Mouse (Mus musculus): ENCODE measurements around the gene Adarb2. TPM values are rescaled to one million over a fixed set of nuclear protein-coding genes. Genes with fewer than 3 reads are reported as not detected.

Gene Adarb2
- polyA plus RNA-seq, 2 experiments = 0.02 to 0.10 TPM

GRCm38 (mm10) chr13:8487756-8488434 is 285.2 kb downstream of the Adarb2 start:
- no peak overlapping the region for H3K4me2 ChIP-seq (ENCODE audit: low read depth)
- H3K9ac ChIP-seq (replicated peaks) = no peak overlapping the region
- H3K36me3 ChIP-seq (replicated peaks; ENCODE audit: control insufficient read depth, insufficient read depth, low read depth) = no peaks in the 10 kb centered on the region
- ATAC-seq (ENCODE audit: insufficient read depth) (no peak), DNase-seq (ENCODE audit: low read depth in 3 of 3, low spot score in 3 of 3) (no peak)
- H3K4me1 ChIP-seq (replicated peaks; ENCODE audit: control insufficient read depth in 2 of 2, insufficient read depth in 2 of 2, low read length in 1 of 2) = no peaks in the 10 kb centered on the region
- TF ChIP-seq CTCF (IDR thresholded peaks at IDR 0.05; ENCODE audit: low read depth) (no peak), EP300 (IDR thresholded peaks at IDR 0.05; ENCODE audit: low read depth) (no peak)
- H3K4me3 ChIP-seq (ENCODE audit: insufficient read depth in 1 of 2, low read depth in 2 of 2, low read length in 2 of 2) = no peak overlapping the region
- no peaks in the 10 kb centered on the region for H3K9me3 ChIP-seq (ENCODE audit: control insufficient read depth, low read length)
- H3K27ac ChIP-seq = no peak overlapping the region
- no peaks in the 10 kb centered on the region for H3K27me3 ChIP-seq (ENCODE audit: control insufficient read depth, insufficient read depth, low read length)
- WGBS (ENCODE audit: insufficient replicate concordance) = 48% methylated on average over 5 of the region's 5 CpGs

- no peak overlapping the region for H3K9ac ChIP-seq (replicated peaks)
- no peaks in the 10 kb centered on the region; a peak in 1 of 4 replicates for H3K4me1 ChIP-seq (replicated peaks; ENCODE audit: control insufficient read depth in 2 of 2, insufficient read depth in 2 of 2, low read length in 1 of 2)
- H3K27ac ChIP-seq = no peak overlapping the region
- no peak for TF ChIP-seq CTCF (IDR thresholded peaks at IDR 0.05; ENCODE audit: low read depth)
- TF ChIP-seq EP300 (IDR thresholded peaks at IDR 0.05; ENCODE audit: low read depth) = no peak
- no peaks in the 10 kb centered on the region for H3K9me3 ChIP-seq (ENCODE audit: control insufficient read depth, low read length)
- DNase-seq (ENCODE audit: low read depth in 3 of 3, low spot score in 3 of 3) (no peak), ATAC-seq (ENCODE audit: insufficient read depth) (peak; percentile 41; the same call in 1 of the 2 replicates)
- H3K36me3 ChIP-seq (replicated peaks; ENCODE audit: control insufficient read depth, insufficient read depth, low read depth) = no peaks in the 10 kb centered on the region
- no peak overlapping the region for H3K4me3 ChIP-seq (ENCODE audit: insufficient read depth in 1 of 2, low read depth in 2 of 2, low read length in 2 of 2)
- no peak overlapping the region for H3K4me2 ChIP-seq (ENCODE audit: low read depth)
- no peaks in the 10 kb centered on the region for H3K27me3 ChIP-seq (ENCODE audit: control insufficient read depth, insufficient read depth, low read length)
- 21% methylated on average over 5 of the region's 5 CpGs for WGBS (ENCODE audit: insufficient replicate concordance)
Observed at GRCm38 (mm10) chr13:8493363-8493762, 290.7 kb downstream of the Adarb2 start.

- TF ChIP-seq EP300 (IDR thresholded peaks at IDR 0.05; ENCODE audit: low read depth) = no peak
- TF ChIP-seq CTCF (IDR thresholded peaks at IDR 0.05; ENCODE audit: low read depth) = no peak
- Histone ChIP-seq H3K36me3 (replicated peaks; ENCODE audit: control insufficient read depth, insufficient read depth, low read depth) (no peaks in the 10 kb centered on the region), H3K9ac (replicated peaks) (no peak overlapping the region), H3K27me3 (ENCODE audit: control insufficient read depth, insufficient read depth, low read length) (no peaks in the 10 kb centered on the region), H3K27ac (no peak overlapping the region), H3K9me3 (ENCODE audit: control insufficient read depth, low read length) (no peaks in the 10 kb centered on the region), H3K4me2 (ENCODE audit: low read depth) (no peak overlapping the region), H3K4me3 (ENCODE audit: insufficient read depth in 1 of 2, low read depth in 2 of 2, low read length in 2 of 2) (no peak overlapping the region), H3K4me1 (replicated peaks; ENCODE audit: control insufficient read depth in 2 of 2, insufficient read depth in 2 of 2, low read length in 1 of 2) (no peaks in the 10 kb centered on the region)
- 79% methylated on average over 5 of the region's 5 CpGs for WGBS (ENCODE audit: insufficient replicate concordance)
- DNase-seq (ENCODE audit: low read depth in 3 of 3, low spot score in 3 of 3) (no peak), ATAC-seq (ENCODE audit: insufficient read depth) (no peak)
Observed at GRCm38 (mm10) chr13:8499551-8499950, 296.9 kb downstream of the Adarb2 start.

- Histone ChIP-seq H3K4me3 (ENCODE audit: insufficient read depth in 1 of 2, low read depth in 2 of 2, low read length in 2 of 2) (no peak overlapping the region), H3K27me3 (ENCODE audit: control insufficient read depth, insufficient read depth, low read length) (no peaks in the 10 kb centered on the region), H3K9ac (replicated peaks) (no peak overlapping the region), H3K9me3 (ENCODE audit: control insufficient read depth, low read length) (no peaks in the 10 kb centered on the region), H3K36me3 (replicated peaks; ENCODE audit: control insufficient read depth, insufficient read depth, low read depth) (no peaks in the 10 kb centered on the region), H3K27ac (no peak overlapping the region), H3K4me1 (replicated peaks; ENCODE audit: control insufficient read depth in 2 of 2, insufficient read depth in 2 of 2, low read length in 1 of 2) (no peaks in the 10 kb centered on the region), H3K4me2 (ENCODE audit: low read depth) (no peak overlapping the region)
- DNase-seq (ENCODE audit: low read depth in 3 of 3, low spot score in 3 of 3) = no peak
- TF ChIP-seq EP300 (IDR thresholded peaks at IDR 0.05; ENCODE audit: low read depth) (no peak), CTCF (IDR thresholded peaks at IDR 0.05; ENCODE audit: low read depth) (no peak)
- 52% methylated on average over 7 of the region's 7 CpGs for WGBS (ENCODE audit: insufficient replicate concordance)
- ATAC-seq (ENCODE audit: insufficient read depth) = no peak
Observed at GRCm38 (mm10) chr13:8511069-8511817, 308.6 kb downstream of the Adarb2 start.

GRCm38 (mm10) chr13:8515979-8516715 is 313.5 kb downstream of the Adarb2 start:
- ATAC-seq (ENCODE audit: insufficient read depth) (no peak), DNase-seq (ENCODE audit: low read depth in 3 of 3, low spot score in 3 of 3) (no peak)
- no peak for TF ChIP-seq CTCF (IDR thresholded peaks at IDR 0.05; ENCODE audit: low read depth)
- H3K4me3 ChIP-seq (ENCODE audit: insufficient read depth in 1 of 2, low read depth in 2 of 2, low read length in 2 of 2) = no peak overlapping the region
- no peaks in the 10 kb centered on the region for H3K9me3 ChIP-seq (ENCODE audit: control insufficient read depth, low read length)
- 43% methylated on average over 4 of the region's 4 CpGs for WGBS (ENCODE audit: insufficient replicate concordance)
- no peak overlapping the region for H3K4me2 ChIP-seq (ENCODE audit: low read depth)
- no peak overlapping the region for H3K9ac ChIP-seq (replicated peaks)
- no peaks in the 10 kb centered on the region for H3K27me3 ChIP-seq (ENCODE audit: control insufficient read depth, insufficient read depth, low read length)
- H3K27ac ChIP-seq = no peak overlapping the region
- H3K36me3 ChIP-seq (replicated peaks; ENCODE audit: control insufficient read depth, insufficient read depth, low read depth) = no peaks in the 10 kb centered on the region
- no peaks in the 10 kb centered on the region for H3K4me1 ChIP-seq (replicated peaks; ENCODE audit: control insufficient read depth in 2 of 2, insufficient read depth in 2 of 2, low read length in 1 of 2)
